Mouse (Mus musculus): ENCODE measurements around the gene Enam. TPM values are rescaled to one million over a fixed set of nuclear protein-coding genes. Genes with fewer than 3 reads are reported as not detected.
A peak's percentile ranks its signal among the peaks of the same experiment; 100 is the strongest.
"Not testable (repeated sequence)": the region's sequence is repeated elsewhere in the genome, so short reads cannot be mapped to it uniquely, and the experiment has no call there.

The Enam gene
- polyA plus RNA-seq, 1 experiment from 2014 or later, result not detected

GRCm38 (mm10) chr5:88519232-88519631 lies 31.5 kb downstream of the Enam start:
- peak; percentile 91 for DNase-seq (ENCODE audit: low spot score, missing footprints)
- 12% methylated on average over 2 of the region's 2 CpGs for WGBS
- Histone ChIP-seq H3K9me3 (ENCODE audit: control insufficient read depth, low read length) (no peaks in the 10 kb centered on the region), H3K27ac (ENCODE audit: low read depth, low read length) (no peak overlapping the region), H3K9ac (ENCODE audit: low read length) (no peak overlapping the region), H3K36me3 (ENCODE audit: control insufficient read depth, insufficient read depth, low read length) (no peaks in the 10 kb centered on the region), H3K4me3 (ENCODE audit: low read depth, low read length) (no peak overlapping the region), H3K27me3 (ENCODE audit: control insufficient read depth, insufficient read depth, low read length) (no peaks in the 10 kb centered on the region), H3K4me2 (no peak overlapping the region), H3K4me1 (ENCODE audit: control insufficient read depth, insufficient read depth, low read length) (no peaks in the 10 kb centered on the region)
- peak; percentile 59 for ATAC-seq (ENCODE audit: low FRiP score)

- Histone ChIP-seq H3K9me3 (ENCODE audit: control insufficient read depth, low read length) (no peaks in the 10 kb centered on the region), H3K9ac (ENCODE audit: low read length) (no peak within 1 kb of the TSS), H3K4me3 (ENCODE audit: low read depth, low read length) (no peak within 1 kb of the TSS), H3K4me2 (no peak within 1 kb of the TSS), H3K4me1 (ENCODE audit: control insufficient read depth, insufficient read depth, low read length) (no peaks in the 10 kb centered on the region), H3K36me3 (ENCODE audit: control insufficient read depth, insufficient read depth, low read length) (no peaks in the 10 kb centered on the region), H3K27ac (ENCODE audit: low read depth, low read length) (no peak within 1 kb of the TSS), H3K27me3 (ENCODE audit: control insufficient read depth, insufficient read depth, low read length) (no peaks in the 10 kb centered on the region)
- 87% methylated on average over 3 of the region's 3 CpGs for WGBS
- no peak for DNase-seq (ENCODE audit: low spot score, missing footprints)
- ATAC-seq (ENCODE audit: low FRiP score), result no peak
These were observed 39.9 kb downstream of the Enam start, which contains the start of gene Jchain for GRCm38 (mm10) chr5:88527657-88528056. Gene Jchain, minus strand, starts transcription at chr5:88527891.

- Histone ChIP-seq H3K9ac (ENCODE audit: low read length) (no peak overlapping the region), H3K27me3 (ENCODE audit: control insufficient read depth, insufficient read depth, low read length) (no peaks in the 10 kb centered on the region), H3K9me3 (ENCODE audit: control insufficient read depth, low read length) (no peaks in the 10 kb centered on the region), H3K4me3 (ENCODE audit: low read depth, low read length) (no peak overlapping the region), H3K4me1 (ENCODE audit: control insufficient read depth, insufficient read depth, low read length) (no peaks in the 10 kb centered on the region), H3K27ac (ENCODE audit: low read depth, low read length) (no peak overlapping the region), H3K36me3 (ENCODE audit: control insufficient read depth, insufficient read depth, low read length) (no peaks in the 10 kb centered on the region), H3K4me2 (no peak overlapping the region)
- ATAC-seq (ENCODE audit: low FRiP score) (no peak), DNase-seq (ENCODE audit: low spot score, missing footprints) (no peak)
- WGBS, result 66% methylated on average over 1 of the region's 1 CpGs
These were observed 43.1 kb downstream of the Enam start for GRCm38 (mm10) chr5:88530908-88531307.

GRCm38 (mm10) chr5:88534697-88535096 lies 46.9 kb downstream of the Enam start:
- no peaks in the 10 kb centered on the region for H3K4me1 ChIP-seq (ENCODE audit: control insufficient read depth, insufficient read depth, low read length)
- no peak overlapping the region for H3K4me3 ChIP-seq (ENCODE audit: low read depth, low read length)
- ATAC-seq (ENCODE audit: low FRiP score) (no peak), DNase-seq (ENCODE audit: low spot score, missing footprints) (no peak)
- H3K9ac ChIP-seq (ENCODE audit: low read length), result no peak overlapping the region
- no peaks in the 10 kb centered on the region for H3K9me3 ChIP-seq (ENCODE audit: control insufficient read depth, low read length)
- no peak overlapping the region for H3K4me2 ChIP-seq
- no peaks in the 10 kb centered on the region for H3K36me3 ChIP-seq (ENCODE audit: control insufficient read depth, insufficient read depth, low read length)
- WGBS, result 80% methylated on average over 3 of the region's 3 CpGs
- H3K27ac ChIP-seq (ENCODE audit: low read depth, low read length), result no peak overlapping the region
- no peaks in the 10 kb centered on the region for H3K27me3 ChIP-seq (ENCODE audit: control insufficient read depth, insufficient read depth, low read length)

GRCm38 (mm10) chr5:88540845-88541244 lies 53.1 kb downstream of the Enam start:
- Histone ChIP-seq H3K36me3 (ENCODE audit: control insufficient read depth, insufficient read depth, low read length) (no peaks in the 10 kb centered on the region), H3K9me3 (ENCODE audit: control insufficient read depth, low read length) (no peaks in the 10 kb centered on the region), H3K9ac (ENCODE audit: low read length) (no peak overlapping the region), H3K4me1 (ENCODE audit: control insufficient read depth, insufficient read depth, low read length) (no peaks in the 10 kb centered on the region), H3K27me3 (ENCODE audit: control insufficient read depth, insufficient read depth, low read length) (no peaks in the 10 kb centered on the region), H3K27ac (ENCODE audit: low read depth, low read length) (no peak overlapping the region), H3K4me3 (ENCODE audit: low read depth, low read length) (no peak overlapping the region), H3K4me2 (no peak overlapping the region)
- ATAC-seq (ENCODE audit: low FRiP score) (no peak), DNase-seq (ENCODE audit: low spot score, missing footprints) (no peak)

GRCm38 (mm10) chr5:88542651-88543282 lies 55.0 kb downstream of the Enam start:
- no peaks in the 10 kb centered on the region for H3K36me3 ChIP-seq (ENCODE audit: control insufficient read depth, insufficient read depth, low read length)
- WGBS, result 64% methylated on average over 5 of the region's 5 CpGs
- DNase-seq (ENCODE audit: low spot score, missing footprints) (peak; percentile 85), ATAC-seq (ENCODE audit: low FRiP score) (peak; percentile 75)
- no peaks in the 10 kb centered on the region for H3K27me3 ChIP-seq (ENCODE audit: control insufficient read depth, insufficient read depth, low read length)
- no peak overlapping the region for H3K9ac ChIP-seq (ENCODE audit: low read length)
- H3K27ac ChIP-seq (ENCODE audit: low read depth, low read length), result no peak overlapping the region
- no peak overlapping the region for H3K4me3 ChIP-seq (ENCODE audit: low read depth, low read length)
- H3K4me2 ChIP-seq, result no peak overlapping the region
- H3K4me1 ChIP-seq (ENCODE audit: control insufficient read depth, insufficient read depth, low read length), result no peaks in the 10 kb centered on the region
- H3K9me3 ChIP-seq (ENCODE audit: control insufficient read depth, low read length), result no peaks in the 10 kb centered on the region

GRCm38 (mm10) chr5:88544411-88544810 lies 56.6 kb downstream of the Enam start:
- not testable (repeated sequence) for H3K4me3 ChIP-seq (ENCODE audit: low read depth, low read length); DNase-seq (ENCODE audit: low spot score, missing footprints); H3K36me3 ChIP-seq (ENCODE audit: control insufficient read depth, insufficient read depth, low read length); H3K27me3 ChIP-seq (ENCODE audit: control insufficient read depth, insufficient read depth, low read length); H3K4me1 ChIP-seq (ENCODE audit: control insufficient read depth, insufficient read depth, low read length); H3K4me2 ChIP-seq; ATAC-seq (ENCODE audit: low FRiP score); H3K9ac ChIP-seq (ENCODE audit: low read length); H3K9me3 ChIP-seq (ENCODE audit: control insufficient read depth, low read length); H3K27ac ChIP-seq (ENCODE audit: low read depth, low read length)
- WGBS, result 87% methylated on average over 1 of the region's 1 CpGs

- Histone ChIP-seq H3K4me1 (ENCODE audit: control insufficient read depth, insufficient read depth, low read length) (no peaks in the 10 kb centered on the region), H3K9ac (ENCODE audit: low read length) (no peak overlapping the region), H3K4me3 (ENCODE audit: low read depth, low read length) (no peak overlapping the region), H3K27ac (ENCODE audit: low read depth, low read length) (no peak overlapping the region), H3K4me2 (no peak overlapping the region), H3K36me3 (ENCODE audit: control insufficient read depth, insufficient read depth, low read length) (no peaks in the 10 kb centered on the region), H3K27me3 (ENCODE audit: control insufficient read depth, insufficient read depth, low read length) (no peaks in the 10 kb centered on the region), H3K9me3 (ENCODE audit: control insufficient read depth, low read length) (no peaks in the 10 kb centered on the region)
- WGBS, result 88% methylated on average over 7 of the region's 7 CpGs
- ATAC-seq (ENCODE audit: low FRiP score) (no peak), DNase-seq (ENCODE audit: low spot score, missing footprints) (no peak)
These were observed 57.8 kb downstream of the Enam start for GRCm38 (mm10) chr5:88545536-88545935.

- Histone ChIP-seq H3K36me3 (ENCODE audit: control insufficient read depth, insufficient read depth, low read length) (no peaks in the 10 kb centered on the region), H3K4me3 (ENCODE audit: low read depth, low read length) (peak overlapping the region; percentile 82), H3K27ac (ENCODE audit: low read depth, low read length) (peak overlapping the region; percentile 74; the same call in 1 of the 2 replicates), H3K27me3 (ENCODE audit: control insufficient read depth, insufficient read depth, low read length) (no peaks in the 10 kb centered on the region), H3K9me3 (ENCODE audit: control insufficient read depth, low read length) (no peaks in the 10 kb centered on the region), H3K4me1 (ENCODE audit: control insufficient read depth, insufficient read depth, low read length) (peaks cover 9% of the 10 kb centered on the region), H3K9ac (ENCODE audit: low read length) (peak overlapping the region; percentile 82), H3K4me2 (peak overlapping the region; percentile 62)
- 8% methylated on average over 29 of the region's 29 CpGs for WGBS
- DNase-seq (ENCODE audit: low spot score, missing footprints) (peak; percentile 90), ATAC-seq (ENCODE audit: low FRiP score) (peak; percentile 79)
These were observed 65.7 kb downstream of the Enam start for GRCm38 (mm10) chr5:88553271-88554085.

All from midbrain, embryonic 11.5 days (tissue).